Mouse (Mus musculus): ENCODE results near the gene Psme2. TPM values are rescaled to one million over a fixed set of nuclear protein-coding genes. Genes with fewer than 3 reads are reported as not detected.

Psme2 gene
- polyA plus RNA-seq, 1 experiment from 2014 or later, result 202 TPM

GRCm38 (mm10) chr14:55603271-55603632, 12.3 kb upstream of the Psme2 start, which contains the start of gene Irf9:
Gene Irf9 (plus strand): TSS chr14:55603571.
- H3K4me2 ChIP-seq, result peak within 1 kb of the TSS; percentile 28; the same call in 1 of the 2 replicates
- no peaks in the 10 kb centered on the region for H3K27me3 ChIP-seq (ENCODE audit: control insufficient read depth, insufficient read depth, low read length)
- peaks cover 20% of the 10 kb centered on the region for H3K36me3 ChIP-seq (ENCODE audit: control insufficient read depth, insufficient read depth, low read length)
- no peaks in the 10 kb centered on the region for H3K4me1 ChIP-seq (ENCODE audit: control insufficient read depth, insufficient read depth, low read length)
- ATAC-seq (ENCODE audit: low FRiP score) (no peak), DNase-seq (ENCODE audit: low spot score, missing footprints) (peak; percentile 73)
- H3K4me3 ChIP-seq (ENCODE audit: low read depth, low read length), result peak within 1 kb of the TSS; percentile 10; the same call in 1 of the 2 replicates
- H3K9me3 ChIP-seq (ENCODE audit: control insufficient read depth, low read length), result no peaks in the 10 kb centered on the region
- peak within 1 kb of the TSS; percentile 34; the same call in 1 of the 2 replicates for H3K9ac ChIP-seq (ENCODE audit: low read length)
- no peak within 1 kb of the TSS for H3K27ac ChIP-seq (ENCODE audit: low read depth, low read length)
- WGBS, result 88% methylated on average over 7 of the region's 7 CpGs

GRCm38 (mm10) chr14:55598521-55599390, 7.8 kb upstream of the Psme2 start:
- WGBS, result 95% methylated on average over 21 of the region's 21 CpGs
- Histone ChIP-seq H3K27ac (ENCODE audit: low read depth, low read length) (no peak overlapping the region), H3K4me2 (no peak overlapping the region), H3K9me3 (ENCODE audit: control insufficient read depth, low read length) (no peaks in the 10 kb centered on the region), H3K4me1 (ENCODE audit: control insufficient read depth, insufficient read depth, low read length) (no peaks in the 10 kb centered on the region), H3K9ac (ENCODE audit: low read length) (no peak overlapping the region), H3K4me3 (ENCODE audit: low read depth, low read length) (no peak overlapping the region), H3K36me3 (ENCODE audit: control insufficient read depth, insufficient read depth, low read length) (peaks cover 34% of the 10 kb centered on the region), H3K27me3 (ENCODE audit: control insufficient read depth, insufficient read depth, low read length) (no peaks in the 10 kb centered on the region)
- no peak for ATAC-seq (ENCODE audit: low FRiP score)
- peak; percentile 67 for DNase-seq (ENCODE audit: low spot score, missing footprints)

- Histone ChIP-seq H3K27me3 (ENCODE audit: control insufficient read depth, insufficient read depth, low read length) (no peaks in the 10 kb centered on the region), H3K9ac (ENCODE audit: low read length) (no peak overlapping the region), H3K4me1 (ENCODE audit: control insufficient read depth, insufficient read depth, low read length) (peaks cover 9% of the 10 kb centered on the region), H3K9me3 (ENCODE audit: control insufficient read depth, low read length) (no peaks in the 10 kb centered on the region), H3K4me3 (ENCODE audit: low read depth, low read length) (no peak overlapping the region), H3K36me3 (ENCODE audit: control insufficient read depth, insufficient read depth, low read length) (peaks cover 26% of the 10 kb centered on the region), H3K27ac (ENCODE audit: low read depth, low read length) (no peak overlapping the region), H3K4me2 (no peak overlapping the region)
- DNase-seq (ENCODE audit: low spot score, missing footprints), result peak; percentile 66
- WGBS, result 78% methylated on average over 13 of the region's 13 CpGs
- ATAC-seq (ENCODE audit: low FRiP score), result no peak
These were observed 5.2 kb upstream of the Psme2 start for GRCm38 (mm10) chr14:55596036-55596690.

- peak overlapping the region; percentile 85 for H3K9ac ChIP-seq (ENCODE audit: low read length)
These were observed 1.3 kb upstream of the Psme2 start for GRCm38 (mm10) chr14:55592226-55592625.

GRCm38 (mm10) chr14:55591331-55591891, 498 bp upstream of the Psme2 start, which contains the start of gene Rnf31:
Gene Rnf31 (plus strand): TSS chr14:55591708.
- peak within 1 kb of the TSS; percentile 85 for H3K9ac ChIP-seq (ENCODE audit: low read length)
- H3K4me1 ChIP-seq (ENCODE audit: control insufficient read depth, insufficient read depth, low read length), result peaks cover 15% of the 10 kb centered on the region
- H3K36me3 ChIP-seq (ENCODE audit: control insufficient read depth, insufficient read depth, low read length), result peaks cover 17% of the 10 kb centered on the region
- no peaks in the 10 kb centered on the region for H3K9me3 ChIP-seq (ENCODE audit: control insufficient read depth, low read length)
- no peaks in the 10 kb centered on the region for H3K27me3 ChIP-seq (ENCODE audit: control insufficient read depth, insufficient read depth, low read length)
- WGBS, result under 1% methylated on average over 33 of the region's 33 CpGs
- ATAC-seq (ENCODE audit: low FRiP score) (peak; percentile 86), DNase-seq (ENCODE audit: low spot score, missing footprints) (peak; percentile 98)
- peak within 1 kb of the TSS; percentile 91 for H3K4me3 ChIP-seq (ENCODE audit: low read depth, low read length)
- H3K27ac ChIP-seq (ENCODE audit: low read depth, low read length), result peak within 1 kb of the TSS; percentile 85
- peak within 1 kb of the TSS; percentile 97 for H3K4me2 ChIP-seq

More at GRCm38 (mm10) chr14:55592226-55592625, 1.3 kb upstream of the Psme2 start:
- DNase-seq (ENCODE audit: low spot score, missing footprints), result no peak
- Histone ChIP-seq H3K9me3 (ENCODE audit: control insufficient read depth, low read length) (no peaks in the 10 kb centered on the region), H3K4me1 (ENCODE audit: control insufficient read depth, insufficient read depth, low read length) (peaks cover 15% of the 10 kb centered on the region), H3K36me3 (ENCODE audit: control insufficient read depth, insufficient read depth, low read length) (peaks cover 19% of the 10 kb centered on the region), H3K27me3 (ENCODE audit: control insufficient read depth, insufficient read depth, low read length) (no peaks in the 10 kb centered on the region), H3K27ac (ENCODE audit: low read depth, low read length) (no peak overlapping the region), H3K4me3 (ENCODE audit: low read depth, low read length) (peak overlapping the region; percentile 91), H3K4me2 (peak overlapping the region; percentile 97)
- ATAC-seq (ENCODE audit: low FRiP score), result no peak
- WGBS, result 8% methylated on average over 16 of the region's 16 CpGs

- Histone ChIP-seq H3K9me3 (ENCODE audit: control insufficient read depth, low read length) (no peaks in the 10 kb centered on the region), H3K36me3 (ENCODE audit: control insufficient read depth, insufficient read depth, low read length) (peaks cover 6% of the 10 kb centered on the region), H3K27ac (ENCODE audit: low read depth, low read length) (no peak overlapping the region), H3K27me3 (ENCODE audit: control insufficient read depth, insufficient read depth, low read length) (no peaks in the 10 kb centered on the region), H3K9ac (ENCODE audit: low read length) (peak overlapping the region; percentile 85), H3K4me2 (peak overlapping the region; percentile 97), H3K4me1 (ENCODE audit: control insufficient read depth, insufficient read depth, low read length) (peaks cover 15% of the 10 kb centered on the region), H3K4me3 (ENCODE audit: low read depth, low read length) (peak overlapping the region; percentile 91)
- no peak for DNase-seq (ENCODE audit: low spot score, missing footprints)
- no peak for ATAC-seq (ENCODE audit: low FRiP score)
- 89% methylated on average over 11 of the region's 11 CpGs for WGBS
These were observed 1.0 kb downstream of the Psme2 start for GRCm38 (mm10) chr14:55589771-55590448.

GRCm38 (mm10) chr14:55589271-55589670, 1.6 kb downstream of the Psme2 start:
- Histone ChIP-seq H3K27me3 (ENCODE audit: control insufficient read depth, insufficient read depth, low read length) (no peaks in the 10 kb centered on the region), H3K9me3 (ENCODE audit: control insufficient read depth, low read length) (no peaks in the 10 kb centered on the region), H3K4me3 (ENCODE audit: low read depth, low read length) (no peak overlapping the region), H3K9ac (ENCODE audit: low read length) (no peak overlapping the region), H3K4me2 (no peak overlapping the region), H3K4me1 (ENCODE audit: control insufficient read depth, insufficient read depth, low read length) (peaks cover 17% of the 10 kb centered on the region), H3K36me3 (ENCODE audit: control insufficient read depth, insufficient read depth, low read length) (peaks cover 5% of the 10 kb centered on the region; the same call in 1 of the 2 replicates), H3K27ac (ENCODE audit: low read depth, low read length) (no peak overlapping the region)
- DNase-seq (ENCODE audit: low spot score, missing footprints) (peak; percentile 26), ATAC-seq (ENCODE audit: low FRiP score) (no peak)
- WGBS, result 92% methylated on average over 5 of the region's 5 CpGs

- no peak for DNase-seq (ENCODE audit: low spot score, missing footprints)
- H3K9me3 ChIP-seq (ENCODE audit: control insufficient read depth, low read length), result no peaks in the 10 kb centered on the region
- 98% methylated on average over 2 of the region's 2 CpGs for WGBS
- H3K4me2 ChIP-seq, result no peak overlapping the region
- H3K27me3 ChIP-seq (ENCODE audit: control insufficient read depth, insufficient read depth, low read length), result no peaks in the 10 kb centered on the region
- peaks cover 7% of the 10 kb centered on the region for H3K4me1 ChIP-seq (ENCODE audit: control insufficient read depth, insufficient read depth, low read length)
- H3K4me3 ChIP-seq (ENCODE audit: low read depth, low read length), result no peak overlapping the region
- H3K27ac ChIP-seq (ENCODE audit: low read depth, low read length), result no peak overlapping the region
- H3K9ac ChIP-seq (ENCODE audit: low read length), result no peak overlapping the region
- ATAC-seq (ENCODE audit: low FRiP score), result no peak
- H3K36me3 ChIP-seq (ENCODE audit: control insufficient read depth, insufficient read depth, low read length), result peaks cover 5% of the 10 kb centered on the region; the same call in 1 of the 2 replicates
These were observed 4.8 kb downstream of the Psme2 start for GRCm38 (mm10) chr14:55586149-55586548.
